Mouse (Mus musculus) regulatory T cell (primary cell): ENCODE measurements around the gene Gm20806.
"Not testable (repeated sequence)": the region's sequence is repeated elsewhere in the genome, so short reads cannot be mapped to it uniquely, and the experiment has no call there.

Experiments used
- in situ Hi-C: fragments of 300-600 bp; cut with MboI, MseI; formaldehyde crosslinking; loops from one replicate; pipeline ENCODE4 v1.15.1; 2025; ENCODE audit warnings: high pct_unique_total_duplicates

Gene Gm20806

GRCm38 (mm10) chrY:78837956-78838355, at the start of gene Gm20806:
TSS of gene Gm20806 (minus strand) at chrY:78838056.
- in situ Hi-C loops = not testable (repeated sequence)
